Mouse (Mus musculus) thymus, adult 2 months (tissue): ENCODE data around the gene Tradd. TPM values are rescaled to one million over a fixed set of nuclear protein-coding genes. Genes with fewer than 3 reads are reported as not detected.

Source experiments
- DNase-seq: peaks from one replicate; pipeline ENCODE4 v3.0.0; 2021
- H3K27ac ChIP-seq: fragments of 200-500 bp; 2 replicates; pipeline ENCODE4 v1.5.1; 2012; ENCODE audit warnings: low read length, control low read depth; ENCODE audit not compliant: control insufficient read depth, insufficient read depth
- H3K27me3 ChIP-seq: fragments of 200-500 bp; 2 replicates; pipeline ENCODE4 v1.6.1; 2012; ENCODE audit warnings: mild to moderate bottlenecking, low read length, moderate library complexity, mixed read lengths; ENCODE audit not compliant: control insufficient read depth, insufficient read depth
- H3K36me3 ChIP-seq: fragments of 200-500 bp; 2 replicates; pipeline ENCODE4 v1.6.1; 2012; ENCODE audit warnings: mild to moderate bottlenecking, low read length, moderate library complexity; ENCODE audit not compliant: control insufficient read depth, insufficient read depth
- H3K4me1 ChIP-seq: fragments of 200-500 bp; replicated peaks from 2 replicates; pipeline ENCODE4 v1.6.1; 2012; ENCODE audit warnings: low read length; ENCODE audit not compliant: control insufficient read depth, insufficient read depth
- H3K4me3 ChIP-seq: fragments of 200-500 bp; 2 replicates; pipeline ENCODE4 v1.5.1; 2012; ENCODE audit warnings: mild to moderate bottlenecking, low read length, control low read depth, moderate library complexity; ENCODE audit not compliant: control insufficient read depth, insufficient read depth
- CTCF ChIP-seq: fragments of 200-500 bp; IDR thresholded peaks from 2 replicates; pipeline ENCODE4 v1.5.1; 2012; ENCODE audit warnings: mild to moderate bottlenecking, control low read depth, low read length, moderate library complexity, borderline replicate concordance; ENCODE audit not compliant: control insufficient read depth, poor library complexity, insufficient read depth; ENCODE audit errors: extremely low read depth
- POLR2A ChIP-seq: fragments of 200-500 bp; IDR thresholded peaks from 2 replicates; pipeline ENCODE4 v1.6.1; 2012; ENCODE audit warnings: mild to moderate bottlenecking, low read length, control low read depth, moderate library complexity; ENCODE audit not compliant: control insufficient read depth, poor library complexity, insufficient read depth; ENCODE audit errors: extremely low read depth
- WGBS: fragments of 180-500 bp; shearing (Covaris S2); methylation state at CpG from one replicate; pipeline ENCODE4 v1.1.7; 2018; 5-methylcytosine and 5-hydroxymethylcytosine counted together
- polyA plus RNA-seq: library from polyadenylated mRNA; depleted of rRNA; stranded (reverse); fragments of >200 nt; gene quantifications from 2 replicates; pipeline ENCODE4 v1.2.3, GENCODE M21; 2012

The Tradd gene
- polyA plus RNA-seq, 1 experiment, result 40.4 TPM

GRCm38 (mm10) chr8:105288958-105289732 is 24.7 kb upstream of the Tradd start:
- Histone ChIP-seq H3K4me1 (peaks cover 17% of the 10 kb centered on the region), H3K27me3 (no peaks in the 10 kb centered on the region), H3K4me3 (peak overlapping the region; percentile 77), H3K36me3 (no peaks in the 10 kb centered on the region), H3K27ac (peak overlapping the region; percentile 52; the same call in 1 of the 2 replicates)
- under 1% methylated on average over 53 of the region's 53 CpGs for WGBS
- DNase-seq, result peak; percentile 97
- TF ChIP-seq CTCF, result 0 out of 2 replicates have a peak, but pooled peaks have one; percentile 28
- peak; percentile 43; the same call in 1 of the 2 replicates for TF ChIP-seq POLR2A

- peaks cover 17% of the 10 kb centered on the region for H3K4me1 ChIP-seq
- 98% methylated on average over 5 of the region's 5 CpGs for WGBS
- TF ChIP-seq POLR2A (no peak), CTCF (no peak)
Observed at GRCm38 (mm10) chr8:105288231-105288630, 23.8 kb upstream of the Tradd start.

GRCm38 (mm10) chr8:105286907-105287306 is 22.5 kb upstream of the Tradd start:
- 89% methylated on average over 4 of the region's 4 CpGs for WGBS
- no peak for TF ChIP-seq CTCF
- Histone ChIP-seq H3K36me3 (no peaks in the 10 kb centered on the region), H3K4me3 (no peak overlapping the region), H3K4me1 (peaks cover 20% of the 10 kb centered on the region), H3K27me3 (no peaks in the 10 kb centered on the region), H3K27ac (no peak overlapping the region)
- no peak for DNase-seq

More at GRCm38 (mm10) chr8:105288231-105288630, 23.8 kb upstream of the Tradd start:
- no peaks in the 10 kb centered on the region for H3K27me3 ChIP-seq
- no peak overlapping the region for H3K27ac ChIP-seq
- no peak for DNase-seq
- no peaks in the 10 kb centered on the region for H3K36me3 ChIP-seq
- H3K4me3 ChIP-seq, result no peak overlapping the region

- 94% methylated on average over 12 of the region's 12 CpGs for WGBS
- DNase-seq, result no peak
- Histone ChIP-seq H3K4me1 (peaks cover 17% of the 10 kb centered on the region), H3K4me3 (no peak overlapping the region), H3K36me3 (no peaks in the 10 kb centered on the region), H3K27me3 (no peaks in the 10 kb centered on the region), H3K27ac (no peak overlapping the region)
- TF ChIP-seq CTCF, result no peak
- TF ChIP-seq POLR2A, result no peak
Observed at GRCm38 (mm10) chr8:105285514-105285913, 21.1 kb upstream of the Tradd start.

GRCm38 (mm10) chr8:105283074-105283473 is 18.7 kb upstream of the Tradd start:
- no peak for DNase-seq
- H3K4me1 ChIP-seq, result peaks cover 12% of the 10 kb centered on the region

GRCm38 (mm10) chr8:105282239-105282638 is 17.8 kb upstream of the Tradd start:
- no peaks in the 10 kb centered on the region; the same call in 1 of the 2 replicates for H3K27me3 ChIP-seq
- peaks cover 12% of the 10 kb centered on the region for H3K4me1 ChIP-seq
- WGBS, result 91% methylated on average over 4 of the region's 4 CpGs
- no peak overlapping the region for H3K27ac ChIP-seq
- H3K4me3 ChIP-seq, result no peak overlapping the region
- H3K36me3 ChIP-seq, result no peaks in the 10 kb centered on the region
- no peak for DNase-seq
- TF ChIP-seq CTCF, result no peak
- TF ChIP-seq POLR2A, result no peak

More at GRCm38 (mm10) chr8:105283074-105283473, 18.7 kb upstream of the Tradd start:
- Histone ChIP-seq H3K27me3 (no peaks in the 10 kb centered on the region; the same call in 1 of the 2 replicates), H3K36me3 (no peaks in the 10 kb centered on the region), H3K27ac (no peak overlapping the region), H3K4me3 (no peak overlapping the region)
- 70% methylated on average over 23 of the region's 23 CpGs for WGBS
- TF ChIP-seq CTCF (peak; percentile 79), POLR2A (no peak)
